Mouse (Mus musculus): ENCODE data around the gene Tmem150c.

GRCm38 (mm10) chr5:100052728-100053127 is 106.9 kb downstream of the Tmem150c start:
- TF ChIP-seq EP300 (IDR thresholded peaks at IDR 0.05; ENCODE audit: low read depth) (no peak), CTCF (IDR thresholded peaks at IDR 0.05; ENCODE audit: low read depth) (no peak)
